Mouse (Mus musculus): Measurements from ENCODE around the gene Nup205. TPM values are rescaled to one million over a fixed set of nuclear protein-coding genes. Genes with fewer than 3 reads are reported as not detected.

The Nup205 gene
- polyA plus RNA-seq, 1 experiment from 2014 or later: 23.4 TPM

GRCm38 (mm10) chr6:35251807-35252476, 74.7 kb downstream of the Nup205 start:
- peak overlapping the region; percentile 85 for H3K4me3 ChIP-seq
- ATAC-seq (ENCODE audit: extremely low read depth, insufficient number of reproducible peaks, low FRiP score, low TSS enrichment): no peak
- H3K4me1 ChIP-seq: peaks cover 45% of the 10 kb centered on the region
- WGBS: 60% methylated on average over 17 of the region's 17 CpGs
- peak overlapping the region; percentile 88 for H3K4me2 ChIP-seq
- H3K9ac ChIP-seq: peak overlapping the region; percentile 69
- no peaks in the 10 kb centered on the region for H3K9me3 ChIP-seq
- H3K27ac ChIP-seq (replicated peaks): peak overlapping the region; percentile 95
- peaks cover 11% of the 10 kb centered on the region; the same call in 1 of the 2 replicates for H3K36me3 ChIP-seq
- no peaks in the 10 kb centered on the region for H3K27me3 ChIP-seq (replicated peaks)

GRCm38 (mm10) chr6:35252477-35253346, 75.5 kb downstream of the Nup205 start:
- no peaks in the 10 kb centered on the region for H3K9me3 ChIP-seq
- WGBS: under 1% methylated on average over 60 of the region's 60 CpGs
- no peaks in the 10 kb centered on the region for H3K27me3 ChIP-seq (replicated peaks)
- peak overlapping the region; percentile 95 for H3K27ac ChIP-seq (replicated peaks)
- ATAC-seq (ENCODE audit: extremely low read depth, insufficient number of reproducible peaks, low FRiP score, low TSS enrichment): peak; percentile 85
- H3K9ac ChIP-seq: peak overlapping the region; percentile 98
- peak overlapping the region; percentile 85 for H3K4me3 ChIP-seq
- 0 out of 2 replicates have a peak, but pooled peaks cover 5% of the 10 kb centered on the region for H3K36me3 ChIP-seq
- peaks cover 50% of the 10 kb centered on the region for H3K4me1 ChIP-seq
- H3K4me2 ChIP-seq: peak overlapping the region; percentile 88

- Histone ChIP-seq H3K36me3 (no peaks in the 10 kb centered on the region), H3K4me3 (peak overlapping the region; percentile 85), H3K9me3 (no peaks in the 10 kb centered on the region), H3K4me1 (peaks cover 57% of the 10 kb centered on the region), H3K4me2 (peak overlapping the region; percentile 88), H3K9ac (peak overlapping the region; percentile 98), H3K27me3 (replicated peaks) (no peaks in the 10 kb centered on the region), H3K27ac (replicated peaks) (peak overlapping the region; percentile 95)
- WGBS: 43% methylated on average over 5 of the region's 5 CpGs
- no peak for ATAC-seq (ENCODE audit: extremely low read depth, insufficient number of reproducible peaks, low FRiP score, low TSS enrichment)
Measured at GRCm38 (mm10) chr6:35253474-35253873, 76.3 kb downstream of the Nup205 start.

GRCm38 (mm10) chr6:35254136-35254904, 77.1 kb downstream of the Nup205 start:
- Histone ChIP-seq H3K4me2 (peak overlapping the region; percentile 88), H3K4me3 (peak overlapping the region; percentile 85), H3K27me3 (replicated peaks) (no peaks in the 10 kb centered on the region), H3K36me3 (no peaks in the 10 kb centered on the region), H3K4me1 (peaks cover 64% of the 10 kb centered on the region), H3K9ac (peak overlapping the region; percentile 98), H3K9me3 (no peaks in the 10 kb centered on the region), H3K27ac (replicated peaks) (peak overlapping the region; percentile 95)
- ATAC-seq (ENCODE audit: extremely low read depth, insufficient number of reproducible peaks, low FRiP score, low TSS enrichment): peak; percentile 34; the same call in 1 of the 2 replicates
- 15% methylated on average over 9 of the region's 9 CpGs for WGBS

GRCm38 (mm10) chr6:35255017-35255416, 77.8 kb downstream of the Nup205 start:
- Histone ChIP-seq H3K36me3 (no peaks in the 10 kb centered on the region), H3K4me3 (peak overlapping the region; percentile 85), H3K4me2 (peak overlapping the region; percentile 88), H3K9me3 (no peaks in the 10 kb centered on the region), H3K27ac (replicated peaks) (peak overlapping the region; percentile 95), H3K27me3 (replicated peaks) (no peaks in the 10 kb centered on the region), H3K9ac (peak overlapping the region; percentile 98), H3K4me1 (peaks cover 71% of the 10 kb centered on the region)
- ATAC-seq (ENCODE audit: extremely low read depth, insufficient number of reproducible peaks, low FRiP score, low TSS enrichment): no peak
- WGBS: 46% methylated on average over 12 of the region's 12 CpGs

DNA sequence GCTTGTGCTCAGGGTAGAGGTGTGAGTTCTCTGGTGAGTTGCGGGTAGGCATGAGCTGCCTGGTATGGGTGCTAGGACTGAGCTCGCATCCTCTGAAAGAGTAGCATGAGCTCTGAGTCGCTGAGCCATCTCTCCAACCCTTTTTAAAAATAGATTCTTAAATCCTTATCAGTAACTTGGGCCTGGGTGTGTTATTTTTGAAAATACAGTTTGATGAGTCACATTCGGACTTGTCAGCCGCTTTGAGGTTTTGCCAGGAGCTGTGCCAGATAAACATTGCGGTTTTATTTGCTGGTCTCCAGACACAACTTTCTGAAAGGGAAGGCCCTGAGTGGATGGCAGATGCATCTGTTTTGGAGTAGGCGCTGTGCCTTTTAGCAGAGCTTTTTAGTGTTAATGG, 79.5 kb downstream of the Nup205 start:
- H3K4me2 ChIP-seq: peak overlapping the region; percentile 88
- peak; percentile 25; the same call in 1 of the 2 replicates for ATAC-seq (ENCODE audit: extremely low read depth, insufficient number of reproducible peaks, low FRiP score, low TSS enrichment)
- peaks cover 11% of the 10 kb centered on the region for H3K36me3 ChIP-seq
- peak overlapping the region; percentile 95 for H3K27ac ChIP-seq (replicated peaks)
- H3K9me3 ChIP-seq: no peaks in the 10 kb centered on the region
- 11% methylated on average over 7 of the region's 7 CpGs for WGBS
- H3K27me3 ChIP-seq (replicated peaks): no peaks in the 10 kb centered on the region
- peak overlapping the region; percentile 85 for H3K4me3 ChIP-seq
- peaks cover 85% of the 10 kb centered on the region for H3K4me1 ChIP-seq
- peak overlapping the region; percentile 50; the same call in 1 of the 2 replicates for H3K9ac ChIP-seq

- peak overlapping the region; percentile 88 for H3K4me2 ChIP-seq
Measured at GRCm38 (mm10) chr6:35257626-35258190, 80.5 kb downstream of the Nup205 start.

DNA sequence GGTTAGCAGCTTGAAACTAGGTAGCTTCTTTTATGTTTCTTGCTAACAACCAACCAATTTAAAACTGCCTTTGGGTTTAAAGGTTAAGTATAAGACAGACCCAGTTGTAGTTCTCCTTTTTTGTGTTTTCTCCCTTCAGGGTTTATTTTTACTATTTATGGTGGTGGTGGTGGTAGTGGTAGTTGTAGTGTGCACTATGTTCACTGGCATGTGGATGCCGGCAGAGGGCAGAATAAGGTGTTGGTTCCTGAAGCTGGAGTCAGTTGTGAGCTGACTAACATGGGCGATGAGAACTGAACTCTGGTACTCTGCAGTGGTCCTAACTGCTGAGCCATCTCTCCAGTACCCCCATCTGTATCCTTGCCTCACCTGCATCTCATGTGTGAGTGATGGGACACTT, 81.7 kb downstream of the Nup205 start:
- Histone ChIP-seq H3K9me3 (no peaks in the 10 kb centered on the region), H3K9ac (no peak overlapping the region), H3K4me3 (no peak overlapping the region), H3K36me3 (peaks cover 32% of the 10 kb centered on the region), H3K4me2 (peak overlapping the region; percentile 24; the same call in 1 of the 2 replicates), H3K27ac (replicated peaks) (no peak overlapping the region), H3K4me1 (peaks cover 73% of the 10 kb centered on the region), H3K27me3 (replicated peaks) (no peaks in the 10 kb centered on the region)
- 91% methylated on average over 2 of the region's 2 CpGs for WGBS
- ATAC-seq (ENCODE audit: extremely low read depth, insufficient number of reproducible peaks, low FRiP score, low TSS enrichment): no peak

More at GRCm38 (mm10) chr6:35257626-35258190, 80.5 kb downstream of the Nup205 start:
- Histone ChIP-seq H3K4me3 (peak overlapping the region; percentile 85), H3K27ac (replicated peaks) (peak overlapping the region; percentile 95), H3K36me3 (peaks cover 20% of the 10 kb centered on the region), H3K4me1 (peaks cover 81% of the 10 kb centered on the region), H3K27me3 (replicated peaks) (no peaks in the 10 kb centered on the region), H3K9me3 (no peaks in the 10 kb centered on the region), H3K9ac (no peak overlapping the region; the same call in 1 of the 2 replicates)
- ATAC-seq (ENCODE audit: extremely low read depth, insufficient number of reproducible peaks, low FRiP score, low TSS enrichment): no peak
- WGBS: 74% methylated on average over 13 of the region's 13 CpGs

- no peaks in the 10 kb centered on the region for H3K9me3 ChIP-seq
- H3K4me2 ChIP-seq: peak overlapping the region; percentile 24
- no peaks in the 10 kb centered on the region for H3K27me3 ChIP-seq (replicated peaks)
- H3K4me3 ChIP-seq: no peak overlapping the region
- WGBS: 56% methylated on average over 5 of the region's 5 CpGs
- peaks cover 67% of the 10 kb centered on the region for H3K4me1 ChIP-seq
- ATAC-seq (ENCODE audit: extremely low read depth, insufficient number of reproducible peaks, low FRiP score, low TSS enrichment): no peak
- peaks cover 37% of the 10 kb centered on the region for H3K36me3 ChIP-seq
- 0 out of 2 replicates have a peak overlapping the region, but pooled peaks have one; percentile 30 for H3K27ac ChIP-seq (replicated peaks)
- H3K9ac ChIP-seq: no peak overlapping the region
Measured at GRCm38 (mm10) chr6:35259526-35259925, 82.3 kb downstream of the Nup205 start.

DNA sequence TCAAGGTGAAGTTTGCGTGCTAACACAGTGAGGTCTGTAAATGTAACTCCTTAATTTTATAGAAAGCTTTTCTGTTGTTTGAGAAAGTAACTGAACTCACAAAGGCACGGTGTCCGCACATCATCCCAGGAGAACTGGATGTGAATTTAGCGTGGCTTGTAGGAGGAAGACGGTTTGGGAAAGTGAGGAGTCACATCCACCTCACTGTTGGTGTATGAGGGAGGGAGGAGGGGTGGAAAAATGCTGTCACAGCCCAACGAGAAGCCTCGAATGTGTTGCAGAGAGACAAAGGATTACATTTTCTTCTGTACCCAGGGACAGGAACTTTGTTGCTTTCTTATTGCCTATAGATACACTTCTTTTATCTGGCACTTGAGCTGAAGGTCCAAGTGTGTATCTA, 83.3 kb downstream of the Nup205 start:
- H3K9me3 ChIP-seq: no peaks in the 10 kb centered on the region
- WGBS: 61% methylated on average over 7 of the region's 7 CpGs
- H3K4me1 ChIP-seq: peaks cover 57% of the 10 kb centered on the region
- ATAC-seq (ENCODE audit: extremely low read depth, insufficient number of reproducible peaks, low FRiP score, low TSS enrichment): no peak
- no peak overlapping the region for H3K9ac ChIP-seq
- no peaks in the 10 kb centered on the region for H3K27me3 ChIP-seq (replicated peaks)
- H3K4me3 ChIP-seq: no peak overlapping the region
- H3K36me3 ChIP-seq: peaks cover 37% of the 10 kb centered on the region
- H3K27ac ChIP-seq (replicated peaks): peak overlapping the region; percentile 8
- no peak overlapping the region for H3K4me2 ChIP-seq
